Mouse (Mus musculus) left cerebral cortex, adult 9 months (tissue): Measurements from ENCODE around the gene Cxcr5.

Experiments used
- DNase-seq, 2 experiments: peaks; one replicate each; pipeline ENCODE4 v3.0.0; 2022; ENCODE audit warnings: low spot score in 2 of 2

Gene Cxcr5

GRCm38 (mm10) chr9:44537625-44538301 is 23.9 kb downstream of the Cxcr5 start:
- DNase-seq, result no peak

DNA sequence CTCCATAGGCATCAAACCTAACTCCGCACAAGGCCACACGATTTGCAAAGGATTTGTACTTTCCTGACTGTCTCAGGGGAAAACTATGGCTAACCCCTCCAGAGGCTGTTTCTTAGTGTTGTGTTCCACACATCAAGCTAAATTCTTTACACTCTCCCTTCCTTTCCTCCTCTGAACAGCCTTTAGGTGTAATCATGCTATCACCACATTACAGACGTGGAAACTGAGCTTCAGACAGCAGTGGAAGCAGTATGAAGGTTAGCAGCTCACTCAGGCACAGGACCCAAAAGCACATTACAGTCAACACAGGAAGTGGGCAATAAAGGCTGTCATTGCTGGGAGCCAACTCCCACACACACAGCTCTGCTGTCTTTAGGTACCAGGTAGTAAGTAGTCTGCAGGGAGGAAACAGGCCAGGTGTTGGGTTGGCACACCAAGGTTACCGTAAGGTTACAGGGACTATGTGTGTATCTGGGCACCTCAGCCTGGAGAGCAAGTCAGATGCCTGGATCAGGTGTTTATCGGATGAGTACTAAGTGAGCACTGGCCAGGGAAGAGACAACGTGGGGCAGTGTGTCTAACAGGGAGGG is 28.6 kb downstream of the Cxcr5 start:
- no peak for DNase-seq

GRCm38 (mm10) chr9:44528340-44528739 is 33.3 kb downstream of the Cxcr5 start:
- DNase-seq, result no peak

DNA sequence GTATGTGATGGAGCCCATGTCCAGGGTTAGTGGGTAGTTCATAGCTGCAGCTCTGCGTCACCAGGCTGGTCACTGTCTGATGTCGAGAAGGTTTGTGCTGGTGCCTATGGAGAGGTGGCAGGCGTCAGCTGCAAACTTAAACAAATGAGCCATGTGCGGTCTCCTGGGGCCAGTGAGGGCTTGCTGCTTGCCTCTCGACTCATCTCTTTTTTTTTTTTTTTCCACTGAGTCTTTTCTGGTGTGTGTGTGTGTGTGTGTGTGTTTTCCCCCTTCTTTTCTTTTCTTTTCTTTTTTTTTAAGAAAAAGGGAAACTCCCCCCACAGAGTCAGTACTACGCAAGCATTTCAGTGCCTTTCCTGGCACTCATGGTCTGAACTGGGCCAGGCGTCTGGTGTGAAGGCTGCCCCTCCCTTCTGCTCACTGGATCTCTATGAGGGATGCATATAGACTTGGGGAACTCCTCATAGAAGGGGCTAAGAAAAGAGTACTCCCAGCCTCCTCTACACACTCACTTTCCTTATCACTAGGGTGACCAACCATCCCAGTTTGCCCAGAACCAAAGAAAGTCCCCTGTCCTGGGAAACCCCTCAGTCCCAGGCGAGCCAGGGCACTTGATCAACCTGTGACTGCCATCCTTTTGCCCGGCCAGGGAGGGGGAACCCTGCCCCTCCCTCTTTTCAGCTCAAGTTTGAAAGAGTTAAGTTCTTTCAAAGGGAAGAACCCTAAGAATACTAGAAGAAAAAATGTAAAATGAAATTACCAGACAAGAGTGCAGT is 35.2 kb downstream of the Cxcr5 start:
- no peak for DNase-seq

DNA sequence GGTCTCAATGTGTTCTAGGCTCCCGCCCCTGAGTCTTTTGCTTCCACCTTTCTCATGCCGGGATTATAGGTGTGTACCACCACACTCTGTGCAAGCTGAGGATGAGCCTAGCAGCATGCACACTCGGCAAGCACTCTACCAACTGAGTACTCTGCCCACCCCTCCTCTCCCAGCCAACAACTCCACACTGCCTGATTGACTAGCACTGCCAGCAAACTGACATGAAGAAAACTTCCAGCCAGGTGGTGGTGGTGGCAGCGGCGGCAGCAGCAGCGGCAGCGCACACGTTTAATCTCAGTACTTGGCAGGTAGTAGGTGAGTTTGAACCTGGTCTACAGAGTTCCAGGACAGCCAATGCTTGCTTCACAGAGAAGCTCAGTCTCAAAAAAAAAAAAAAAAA is 36.1 kb downstream of the Cxcr5 start:
- DNase-seq, result no peak

- DNase-seq, result no peak
Measured at GRCm38 (mm10) chr9:44525001-44525400, 36.7 kb downstream of the Cxcr5 start.

DNA sequence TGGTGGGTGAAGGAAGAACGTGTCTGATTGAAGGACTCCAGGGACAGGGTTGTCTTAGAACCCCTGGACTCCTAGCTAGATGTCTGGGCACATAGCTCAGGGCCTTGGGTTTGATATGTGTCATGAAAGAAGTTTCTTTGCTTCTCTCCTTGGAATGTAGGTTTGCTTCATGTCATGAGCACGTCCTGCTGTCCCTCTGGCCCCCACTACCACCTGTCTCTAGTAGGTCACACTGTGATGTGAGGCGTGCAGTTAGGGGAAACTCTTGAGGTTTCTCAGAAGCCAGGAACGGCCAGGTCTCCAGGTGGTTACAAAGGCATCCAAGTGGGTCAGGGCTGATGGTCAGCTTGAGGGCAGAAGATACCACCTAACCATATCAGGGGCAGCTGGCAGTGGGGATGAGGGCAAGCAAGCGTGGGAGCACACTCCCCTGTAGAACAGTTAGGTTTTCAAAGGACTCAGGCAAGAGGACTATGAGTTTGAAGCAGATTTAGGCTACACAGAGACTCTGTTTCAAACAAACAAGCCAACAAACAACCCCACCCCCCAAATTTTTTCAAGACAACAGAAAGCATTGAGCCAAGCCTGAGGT is 37.3 kb downstream of the Cxcr5 start:
- no peak for DNase-seq

GRCm38 (mm10) chr9:44523686-44524085 is 38.0 kb downstream of the Cxcr5 start:
- DNase-seq, result no peak

DNA sequence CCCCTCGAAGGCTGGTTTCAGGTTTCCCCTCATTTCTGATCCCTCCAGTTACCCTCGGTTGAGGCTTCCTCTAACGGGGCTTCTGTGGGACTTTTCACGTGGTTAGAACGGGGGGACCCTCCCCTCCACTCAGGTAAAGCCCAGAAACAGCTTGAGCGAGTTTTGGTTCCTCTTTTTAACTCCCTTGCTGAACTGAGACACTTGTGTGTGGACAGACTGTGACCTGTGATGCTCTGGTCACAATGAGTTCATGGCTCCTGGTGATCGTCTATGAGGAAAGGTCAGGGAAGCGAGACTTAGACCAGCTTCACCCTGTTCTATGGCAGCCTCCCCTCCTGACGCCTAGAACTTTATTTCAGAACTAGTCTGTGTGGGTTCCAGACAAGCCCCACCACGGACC is 39.8 kb downstream of the Cxcr5 start:
- DNase-seq, result no peak

- DNase-seq, result peak in 1 of 2 experiments; percentile 62
Measured at GRCm38 (mm10) chr9:44518068-44518467, 43.6 kb downstream of the Cxcr5 start.

DNA sequence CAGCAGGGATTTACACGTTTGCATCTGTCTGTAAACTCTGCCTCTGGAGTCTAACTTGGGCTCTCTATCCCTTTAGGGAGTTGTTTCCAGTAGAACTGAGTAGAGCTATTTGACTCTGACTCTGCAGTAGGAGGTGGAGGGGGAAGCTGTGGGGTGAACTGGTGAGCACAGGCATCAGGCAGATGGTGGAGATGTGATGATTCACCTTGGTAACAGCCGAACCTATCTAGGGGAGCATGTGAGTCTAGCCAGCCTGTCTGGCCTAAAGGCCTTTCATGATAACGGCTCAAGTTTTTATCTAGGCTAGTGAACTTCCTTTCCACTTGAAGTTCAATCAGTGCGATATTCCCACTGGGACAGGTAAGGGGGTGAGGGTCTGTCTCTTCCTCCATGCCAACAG is 44.3 kb downstream of the Cxcr5 start:
- DNase-seq, result peak in 1 of 2 experiments; percentile 25

- DNase-seq, result no peak
Measured at GRCm38 (mm10) chr9:44515891-44516290, 45.8 kb downstream of the Cxcr5 start.

GRCm38 (mm10) chr9:44515131-44515751 is 46.4 kb downstream of the Cxcr5 start:
- DNase-seq, result no peak

GRCm38 (mm10) chr9:44514147-44514546 is 47.5 kb downstream of the Cxcr5 start:
- DNase-seq, result no peak

GRCm38 (mm10) chr9:44513610-44514009 is 48.1 kb downstream of the Cxcr5 start:
- DNase-seq, result no peak

DNA sequence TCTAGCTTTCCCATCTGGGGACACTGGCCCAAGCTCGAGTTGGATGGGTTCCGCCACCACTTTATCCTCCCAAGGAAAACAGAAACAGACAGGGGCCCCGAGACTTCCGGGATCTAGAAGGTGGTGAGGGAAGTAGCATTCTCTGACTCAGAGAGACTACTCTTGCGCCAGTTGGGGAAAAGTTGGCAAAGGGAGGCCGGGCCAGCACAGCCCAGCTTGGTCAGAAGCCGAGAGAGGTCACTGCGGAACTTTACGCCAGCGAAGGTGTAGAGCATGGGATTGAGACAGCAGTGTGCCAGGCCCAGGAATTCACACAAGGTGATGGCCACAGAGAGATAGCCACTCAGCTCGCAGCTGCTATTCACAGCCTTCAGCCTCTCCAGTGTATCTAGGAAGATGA is 48.6 kb downstream of the Cxcr5 start:
- DNase-seq, result no peak

DNA sequence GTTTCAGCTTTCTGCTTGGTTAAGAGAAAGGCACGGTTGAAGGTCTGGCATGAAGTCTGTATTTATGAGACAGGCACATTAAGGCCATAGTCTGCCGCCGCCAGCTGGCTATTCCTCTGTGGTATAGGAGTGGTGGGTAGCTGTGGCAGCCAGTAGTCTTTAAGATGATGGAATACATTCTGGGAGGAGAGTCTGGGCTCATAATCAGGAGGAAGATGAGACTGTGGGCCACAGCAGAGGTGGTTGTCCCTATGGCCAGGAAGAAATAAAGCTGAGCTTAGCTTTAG is 49.0 kb downstream of the Cxcr5 start:
- no peak for DNase-seq

- DNase-seq, result no peak
Measured at GRCm38 (mm10) chr9:44511935-44512716, 49.6 kb downstream of the Cxcr5 start.

DNA sequence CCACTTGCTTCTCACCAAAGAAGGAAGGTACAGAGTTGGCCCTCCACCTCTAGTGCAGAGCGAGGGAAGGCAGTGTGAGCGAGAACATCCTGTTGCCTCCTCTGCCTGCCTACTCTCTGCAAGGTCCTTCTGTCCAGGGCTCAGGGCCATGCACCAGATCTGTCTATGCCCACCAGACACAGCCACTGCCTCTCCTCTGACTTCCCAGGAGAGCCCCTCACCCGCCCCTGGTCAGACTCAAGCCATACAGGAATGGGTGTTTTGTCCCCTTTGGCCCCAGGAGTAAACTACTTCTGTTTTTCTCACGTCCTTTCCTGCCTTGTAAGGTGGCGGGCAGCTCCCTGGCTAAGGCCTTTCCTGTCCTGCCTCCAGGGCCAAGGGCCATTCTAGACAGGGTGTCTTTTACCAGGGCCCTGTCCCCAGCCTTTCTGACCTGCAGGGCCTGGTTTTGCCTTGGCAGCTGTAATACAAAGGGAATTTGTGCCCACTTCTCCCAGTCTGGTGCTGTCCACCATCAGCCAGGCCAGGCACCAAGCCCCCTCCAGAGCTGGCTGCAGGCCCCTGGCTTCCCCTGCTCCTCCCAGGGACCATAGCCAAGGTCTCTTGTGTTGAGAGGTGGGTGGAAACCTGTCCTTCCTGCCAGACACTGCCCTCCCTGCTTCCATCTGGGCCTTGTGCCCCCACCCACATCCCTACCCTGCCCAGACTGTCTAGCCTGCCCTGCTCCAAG is 50.6 kb downstream of the Cxcr5 start:
- peak in 1 of 2 experiments; percentile 33 for DNase-seq

DNA sequence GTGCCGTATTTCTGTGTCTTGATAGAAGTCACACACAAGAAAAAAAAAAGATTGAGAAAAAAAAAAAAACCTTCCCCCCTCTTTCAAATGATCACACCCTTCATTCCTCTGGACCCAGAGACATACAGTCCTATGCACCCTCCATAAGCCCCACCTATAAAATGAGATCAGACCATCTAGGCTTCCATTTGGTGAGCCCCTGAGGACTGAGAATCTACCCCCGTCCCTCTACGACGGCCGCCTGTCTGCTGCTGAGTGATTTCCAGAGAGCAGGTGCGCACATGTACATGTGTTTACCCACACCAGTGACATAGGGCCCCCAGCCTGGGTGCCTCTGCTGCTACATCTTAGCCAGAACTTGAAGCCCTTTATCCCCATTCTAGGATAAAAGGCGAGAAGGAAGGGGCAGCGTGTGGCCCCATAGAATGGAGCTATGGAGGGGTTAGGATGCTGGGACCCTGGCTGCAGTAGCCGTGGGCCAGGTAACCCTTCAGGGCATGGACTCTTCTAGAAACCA is 51.3 kb downstream of the Cxcr5 start:
- DNase-seq, result no peak
